16 mouse cellular contexts compared by ENCODE assay signal in the genomic region with DNA sequence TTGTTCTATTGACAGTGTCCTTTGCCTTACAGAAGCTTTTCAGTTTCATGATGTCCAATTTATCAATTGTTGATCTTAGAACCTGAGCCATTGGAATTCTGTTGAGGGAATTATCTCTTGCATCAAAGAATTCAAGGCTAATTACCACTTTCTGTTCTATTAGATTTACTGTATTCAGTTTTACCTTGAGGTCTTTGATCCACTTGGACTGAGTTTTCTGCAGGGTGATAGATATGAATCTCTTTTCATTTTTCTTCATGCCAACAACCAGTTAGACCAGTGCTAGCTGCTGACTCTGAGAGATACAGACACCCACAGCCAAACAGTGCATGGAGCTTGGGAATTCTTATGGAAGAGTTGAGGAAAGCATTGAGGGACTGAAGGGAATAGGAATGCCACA.
"Had no signal": no experiment of that assay in that cellular context is flagged by ENCODE, and none has a peak within 500 bp of the region (broad histone marks: within the 10 kb centered on the region; RNA-seq: fewer than 3 reads in every experiment).

No protein-coding gene starts in this region.

- H3K27ac ChIP-seq: neural tube, embryonic 13.5 days; neural tube, embryonic 15.5 days; stomach, embryonic 15.5 days; stomach, postnatal 0 days had no signal

- DNase-seq: retina, postnatal 1 day; right cerebral cortex, adult 18-20 months; right cerebral cortex, postnatal 14 days; right cerebral cortex, postnatal 25 days; right cerebral cortex, postnatal 4 days; spleen, adult 18-20 months; thymus, adult 18-20 months; thymus, adult 2 months; thymus, postnatal 14 days; thymus, postnatal 25 days; thymus, postnatal 36 days; thymus, postnatal 4 days had no signal

- H3K4me3 ChIP-seq: neural tube, embryonic 13.5 days; neural tube, embryonic 15.5 days; stomach, embryonic 15.5 days had no signal

- H3K4me2 ChIP-seq: neural tube, embryonic 13.5 days; neural tube, embryonic 15.5 days; stomach, embryonic 15.5 days had no signal

- H3K9me3 ChIP-seq: neural tube, embryonic 13.5 days; neural tube, embryonic 15.5 days; stomach, embryonic 15.5 days had no signal

- H3K9ac ChIP-seq: neural tube, embryonic 13.5 days; neural tube, embryonic 15.5 days; stomach, embryonic 15.5 days had no signal

- H3K4me1 ChIP-seq: neural tube, embryonic 13.5 days; neural tube, embryonic 15.5 days; stomach, embryonic 15.5 days had no signal

- H3K27me3 ChIP-seq: neural tube, embryonic 13.5 days; neural tube, embryonic 15.5 days; stomach, embryonic 15.5 days had no signal

- H3K36me3 ChIP-seq: neural tube, embryonic 13.5 days; neural tube, embryonic 15.5 days; stomach, embryonic 15.5 days had no signal
